ENCODE assay signal across 8 mouse cellular contexts in the genomic region with DNA sequence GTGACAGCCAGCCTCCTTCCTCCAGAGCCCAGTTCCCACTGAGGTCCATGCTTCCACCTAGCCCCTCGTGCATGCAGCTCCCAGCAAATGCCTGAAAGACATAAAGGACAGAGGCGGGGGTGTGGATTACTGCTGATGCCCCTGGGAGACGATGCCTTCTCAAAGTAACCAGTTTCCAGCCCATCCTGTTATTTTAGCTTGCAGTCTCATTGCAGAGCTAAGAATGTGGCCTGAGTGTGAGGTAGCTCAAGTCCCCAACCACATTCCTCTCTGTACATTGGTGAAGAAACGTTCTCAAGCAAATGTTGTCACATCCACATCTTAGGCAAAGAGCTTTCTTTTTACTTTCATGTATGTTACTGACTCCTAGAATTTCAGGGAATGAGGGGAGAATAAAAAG. TPM values are rescaled to one million over a fixed set of nuclear protein-coding genes. Genes with fewer than 3 reads are reported as not detected.
DNase-seq lines count a peak whose midpoint lies in the region; ATAC-seq lines count a peak whose summit lies in the region.

A gene (minus strand): TSS at position 101 of the 400 bp plus-strand sequence.

- intact Hi-C loops in gastrocnemius, postnatal 14 days (cut with DNase I; ENCODE audit: low total_unique reads): no loop called here
- intact Hi-C loops in left cerebral cortex, postnatal 14 days (cut with DNase I): no loop called here

- DNase-seq in left cerebral cortex, adult 18-20 months (ENCODE audit: low spot score in 2 of 2): no peak
- DNase-seq in left cerebral cortex, adult 9 months (ENCODE audit: low spot score in 2 of 2): no peak
- no peak for DNase-seq in adrenal gland, postnatal 4 days (ENCODE audit: low spot score in 2 of 2)
- DNase-seq in gastrocnemius, postnatal 14 days: no peak
- DNase-seq in left cerebral cortex, postnatal 14 days (ENCODE audit: low spot score in 2 of 2): no peak
- DNase-seq in thymus, adult 18-20 months: no peak
- DNase-seq in right cerebral cortex, postnatal 10 days (ENCODE audit: low spot score in 2 of 2): no peak

- ATAC-seq in megakaryocyte progenitor cell, adult 5-6 weeks (replicated peaks; ENCODE audit: poor library complexity): no peak

RNA-seq across cellular contexts. Expression of the gene that starts here (rescaled TPM):
- total RNA-seq in left cerebral cortex, adult 18-20 months (2021): 10 to 100 TPM; 18.3 to 19.8 TPM
- 10 to 100 TPM; 61.9 to 68.5 TPM for total RNA-seq in adrenal gland, postnatal 4 days (2021)
- 100 to 1,000 TPM; 264 to 270 TPM for total RNA-seq in gastrocnemius, postnatal 14 days (2021)
- total RNA-seq in left cerebral cortex, postnatal 14 days (2021): 10 to 100 TPM; 12.9 to 15.8 TPM
- total RNA-seq in megakaryocyte progenitor cell, adult 5-6 weeks (2015): not detected in 2 replicates
- 0.24 TPM in 1 of 2 replicates, not detected in the other for total RNA-seq in megakaryocyte progenitor cell, adult 5-6 weeks (2017)

Comparison
In these comparisons a context has a peak if more than half of its experiments do, and no peak if none do; other contexts are left out.
1. RNA of the gene that starts here (total RNA-seq): 264 to 270 TPM in gastrocnemius, postnatal 14 days, 61.9 to 68.5 TPM in adrenal gland, postnatal 4 days, 18.3 to 19.8 TPM in left cerebral cortex, adult 18-20 months and 12.9 to 15.8 TPM in left cerebral cortex, postnatal 14 days; 0.24 TPM in megakaryocyte progenitor cell, adult 5-6 weeks; every median in the first group is over 10 times any median in the second.